Mouse (Mus musculus): Measurements from ENCODE around the gene Clic6.

Gene Clic6

GRCm38 (mm10) chr16:92578915-92579653, 93.5 kb downstream of the Clic6 start:
- in situ Hi-C loops (cut with MboI; ENCODE audit: low sequenced_read_pairs), result no loop called here

GRCm38 (mm10) chr16:92580981-92581380, 95.4 kb downstream of the Clic6 start:
- in situ Hi-C loops (cut with MboI; ENCODE audit: low sequenced_read_pairs), result no loop called here

- in situ Hi-C loops (cut with MboI; ENCODE audit: low sequenced_read_pairs), result no loop called here
These were observed 96.2 kb downstream of the Clic6 start for GRCm38 (mm10) chr16:92581767-92582166.

GRCm38 (mm10) chr16:92587836-92588235, 102.3 kb downstream of the Clic6 start:
- in situ Hi-C loops (cut with MboI; ENCODE audit: low sequenced_read_pairs), result no loop called here

Measured in CH12F3 (cell line).